Mouse (Mus musculus): ENCODE results near the gene Irgm1.

DNA sequence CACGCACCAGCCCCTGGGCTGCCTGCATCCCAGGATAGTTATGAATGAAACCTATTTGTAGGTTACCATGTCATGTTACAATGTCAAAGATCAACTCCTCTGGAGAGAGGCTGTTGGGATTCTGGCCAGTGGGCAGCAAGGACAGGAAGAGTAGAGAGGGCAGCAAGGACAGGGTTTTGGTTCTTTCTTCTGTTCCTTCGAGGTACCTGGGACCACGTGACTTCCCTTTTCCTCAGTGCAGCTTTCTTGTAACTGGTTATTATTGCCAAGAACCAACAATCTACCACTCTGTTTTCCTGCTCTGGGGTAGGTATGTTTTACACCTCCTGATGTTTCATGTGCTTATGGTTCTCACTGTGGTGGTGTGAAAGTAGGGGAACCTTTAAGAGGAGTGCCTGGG is 7.7 kb downstream of the Irgm1 start:
- TF ChIP-seq CTCF (IDR thresholded peaks at IDR 0.05; ENCODE audit: borderline replicate concordance, control insufficient read depth, extremely low read depth, insufficient read depth, low read length, poor library complexity) (no peak), POLR2A (IDR thresholded peaks at IDR 0.05; ENCODE audit: control insufficient read depth, extremely low read depth, insufficient read depth, low read length, poor library complexity) (no peak)

Data from thymus, adult 2 months (tissue).